Mouse (Mus musculus) embryo, embryonic 10.5 days (tissue): ENCODE data around the gene Defa28.
"Not testable (repeated sequence)": the region's sequence is repeated elsewhere in the genome, so short reads cannot be mapped to it uniquely, and the experiment has no call there.

Experiments used
- DNase-seq: peaks from one replicate; pipeline ENCODE4 v3.0.0-alpha.2; 2015; ENCODE audit warnings: low spot score

The Defa28 gene

DNA sequence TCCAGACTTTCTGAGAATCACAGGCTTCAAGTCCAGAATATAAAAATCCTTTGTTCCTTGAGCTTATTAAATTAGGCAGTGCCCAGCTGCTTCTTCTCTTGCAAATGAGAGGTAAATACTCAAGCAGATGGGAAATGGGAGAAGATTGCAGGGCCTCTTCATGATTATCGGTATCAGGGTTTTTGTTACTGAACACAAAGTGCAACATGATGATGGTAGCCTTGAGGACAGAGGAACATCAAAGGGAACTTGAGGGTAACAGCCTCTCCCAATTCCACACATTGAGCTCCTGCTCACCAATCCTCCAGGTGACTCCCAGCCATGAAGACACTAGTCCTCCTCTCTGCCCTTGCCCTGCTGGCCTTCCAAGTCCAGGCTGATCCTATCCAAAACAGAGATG is at the start of gene Defa28:
Defa28 (plus strand) TSS at position 301 of the 400 bp plus-strand sequence.
- not testable (repeated sequence) for DNase-seq

DNA sequence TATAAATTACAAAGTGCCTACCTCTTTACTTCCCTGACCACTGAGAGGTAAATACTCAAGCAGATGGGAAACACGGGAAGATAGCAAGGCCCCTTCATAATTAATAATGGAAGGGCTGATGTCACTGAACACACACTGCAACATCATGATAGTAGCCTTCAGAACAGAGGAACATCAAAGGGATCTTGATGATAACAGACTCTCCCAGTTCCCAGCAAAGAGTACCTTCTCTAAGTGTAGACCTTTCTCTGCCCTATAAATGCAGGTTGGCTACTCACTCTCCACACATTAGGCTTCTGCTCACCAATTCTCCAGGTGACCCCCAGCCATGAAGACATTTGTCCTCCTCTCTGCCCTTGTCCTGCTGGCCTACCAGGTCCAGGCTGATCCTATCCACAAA is 17.7 kb upstream of the Defa28 start, which contains the start of gene Defa37:
Defa37 (plus strand) TSS at position 301 of the 400 bp plus-strand sequence.
- DNase-seq: not testable (repeated sequence)

DNA sequence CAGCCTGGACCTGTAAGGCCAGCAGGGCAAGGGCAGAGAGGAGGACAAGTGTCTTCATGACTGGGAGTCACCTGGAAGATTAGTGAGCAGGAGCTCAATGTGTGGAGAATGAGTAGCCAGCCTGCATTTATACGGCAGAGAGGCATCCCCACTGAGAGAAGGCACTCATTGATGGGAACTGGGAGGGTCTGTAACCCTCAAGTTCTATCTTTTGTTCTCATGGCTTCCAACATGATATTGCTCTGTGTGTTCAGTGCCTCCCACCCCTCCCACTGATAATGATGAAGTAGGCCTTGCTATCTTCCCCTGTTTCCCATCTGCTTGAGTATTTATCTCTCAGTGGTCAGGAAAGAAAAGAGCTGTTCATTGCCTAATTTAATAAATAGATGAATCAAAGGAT is 11.6 kb downstream of the Defa28 start, which contains the start of gene Gm7861:
Gm7861 (minus strand) TSS at position 101 of the 400 bp plus-strand sequence.
- not testable (repeated sequence) for DNase-seq

DNA sequence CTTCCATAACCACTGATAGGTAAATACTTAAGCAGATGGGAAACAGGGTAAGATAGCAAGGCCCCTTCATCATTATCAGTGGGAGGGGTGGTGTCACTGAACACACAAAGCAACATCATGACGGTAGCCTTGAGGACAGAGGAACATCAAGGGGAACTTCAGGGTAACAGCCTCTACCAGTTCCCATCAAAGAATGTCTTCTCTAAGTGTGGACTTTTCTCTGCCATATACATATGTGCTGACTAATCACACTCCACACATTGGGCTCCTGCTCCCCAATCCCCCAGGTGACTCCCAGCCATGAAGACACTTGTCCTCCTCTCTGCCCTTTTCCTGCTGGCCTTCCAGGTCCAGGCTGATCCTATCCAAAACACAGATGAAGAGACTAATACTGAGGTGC is 35.1 kb downstream of the Defa28 start, which contains the start of gene Defa26:
Defa26 (plus strand) TSS at position 301 of the 400 bp plus-strand sequence.
- not testable (repeated sequence) for DNase-seq
